Mouse (Mus musculus) liver, embryonic 12.5 days (tissue): ENCODE data around the gene Prps1l3. TPM values are rescaled to one million over a fixed set of nuclear protein-coding genes. Genes with fewer than 3 reads are reported as not detected.
"Not testable (repeated sequence)": the region's sequence is repeated elsewhere in the genome, so short reads cannot be mapped to it uniquely, and the experiment has no call there.

ENCODE experiments used
- ATAC-seq: fragments of 200-750 bp; cut with Nextera tagmentation; 2 replicates; pipeline ENCODE4 v1.8.0; 2017; ENCODE audit warnings: moderate number of reproducible peaks, mild to moderate bottlenecking, moderate library complexity
- H3K27ac ChIP-seq: fragments of 300-500 bp; sonication (generic); 2 replicates; pipeline ENCODE4 v1.5.1; 2016; ENCODE audit warnings: mild to moderate bottlenecking
- H3K27me3 ChIP-seq: fragments of 300-500 bp; sonication (generic); replicated peaks from 2 replicates; pipeline ENCODE4 v1.6.1; 2016; ENCODE audit warnings: mild to moderate bottlenecking, moderate library complexity
- H3K36me3 ChIP-seq: fragments of 300-500 bp; sonication (generic); 2 replicates; pipeline ENCODE4 v1.6.1; 2016; ENCODE audit warnings: mild to moderate bottlenecking, moderate library complexity
- H3K4me1 ChIP-seq: fragments of 300-500 bp; sonication (generic); 2 replicates; pipeline ENCODE4 v1.6.1; 2016
- H3K4me2 ChIP-seq: fragments of 300-500 bp; sonication (generic); 2 replicates; pipeline ENCODE4 v1.6.1; 2016; ENCODE audit warnings: mild to moderate bottlenecking, moderate library complexity
- H3K4me3 ChIP-seq: fragments of 300-500 bp; sonication (generic); 2 replicates; pipeline ENCODE4 v1.5.1; 2016; ENCODE audit warnings: mild to moderate bottlenecking, moderate library complexity
- H3K9ac ChIP-seq: fragments of 300-500 bp; sonication (generic); 2 replicates; pipeline ENCODE4 v1.6.1; 2016; ENCODE audit warnings: mild to moderate bottlenecking, moderate library complexity
- H3K9me3 ChIP-seq: fragments of 300-500 bp; sonication (generic); replicated peaks from 2 replicates; pipeline ENCODE4 v1.6.1; 2016; ENCODE audit warnings: mild to moderate bottlenecking, moderate library complexity
- WGBS: fragments of 180-500 bp; shearing (Covaris S2); methylation state at CpG from one replicate; pipeline ENCODE4 v1.1.7; 2016; ENCODE audit not compliant: insufficient replicate concordance; 5-methylcytosine and 5-hydroxymethylcytosine counted together
- polyA plus RNA-seq: library from polyadenylated mRNA; unstranded; fragments of >200 nt; fragmentation: Nextera tagmentation; extraction: Ambion mirVana; gene quantifications from 2 replicates; pipeline ENCODE4 v1.2.1, GENCODE M21; 2016

The Prps1l3 gene
- polyA plus RNA-seq, 1 experiment from 2014 or later, result 61.7 TPM

GRCm38 (mm10) chr12:57201901-57202300 lies 28.3 kb upstream of the Prps1l3 start:
- H3K4me3 ChIP-seq, result no peak overlapping the region
- ATAC-seq, result no peak
- H3K27ac ChIP-seq, result no peak overlapping the region
- no peaks in the 10 kb centered on the region for H3K9me3 ChIP-seq
- no peaks in the 10 kb centered on the region for H3K36me3 ChIP-seq
- H3K27me3 ChIP-seq, result no peaks in the 10 kb centered on the region
- H3K9ac ChIP-seq, result no peak overlapping the region
- H3K4me1 ChIP-seq, result peaks cover 22% of the 10 kb centered on the region
- 84% methylated on average over 3 of the region's 3 CpGs for WGBS
- H3K4me2 ChIP-seq, result no peak overlapping the region

GRCm38 (mm10) chr12:57204276-57204851 lies 25.8 kb upstream of the Prps1l3 start:
- no peaks in the 10 kb centered on the region for H3K27me3 ChIP-seq
- 70% methylated on average over 4 of the region's 4 CpGs for WGBS
- H3K4me1 ChIP-seq, result peaks cover 9% of the 10 kb centered on the region
- no peak overlapping the region for H3K27ac ChIP-seq
- no peaks in the 10 kb centered on the region for H3K36me3 ChIP-seq
- no peaks in the 10 kb centered on the region for H3K9me3 ChIP-seq
- ATAC-seq, result no peak
- no peak overlapping the region for H3K4me3 ChIP-seq
- H3K4me2 ChIP-seq, result no peak overlapping the region
- H3K9ac ChIP-seq, result no peak overlapping the region

DNA sequence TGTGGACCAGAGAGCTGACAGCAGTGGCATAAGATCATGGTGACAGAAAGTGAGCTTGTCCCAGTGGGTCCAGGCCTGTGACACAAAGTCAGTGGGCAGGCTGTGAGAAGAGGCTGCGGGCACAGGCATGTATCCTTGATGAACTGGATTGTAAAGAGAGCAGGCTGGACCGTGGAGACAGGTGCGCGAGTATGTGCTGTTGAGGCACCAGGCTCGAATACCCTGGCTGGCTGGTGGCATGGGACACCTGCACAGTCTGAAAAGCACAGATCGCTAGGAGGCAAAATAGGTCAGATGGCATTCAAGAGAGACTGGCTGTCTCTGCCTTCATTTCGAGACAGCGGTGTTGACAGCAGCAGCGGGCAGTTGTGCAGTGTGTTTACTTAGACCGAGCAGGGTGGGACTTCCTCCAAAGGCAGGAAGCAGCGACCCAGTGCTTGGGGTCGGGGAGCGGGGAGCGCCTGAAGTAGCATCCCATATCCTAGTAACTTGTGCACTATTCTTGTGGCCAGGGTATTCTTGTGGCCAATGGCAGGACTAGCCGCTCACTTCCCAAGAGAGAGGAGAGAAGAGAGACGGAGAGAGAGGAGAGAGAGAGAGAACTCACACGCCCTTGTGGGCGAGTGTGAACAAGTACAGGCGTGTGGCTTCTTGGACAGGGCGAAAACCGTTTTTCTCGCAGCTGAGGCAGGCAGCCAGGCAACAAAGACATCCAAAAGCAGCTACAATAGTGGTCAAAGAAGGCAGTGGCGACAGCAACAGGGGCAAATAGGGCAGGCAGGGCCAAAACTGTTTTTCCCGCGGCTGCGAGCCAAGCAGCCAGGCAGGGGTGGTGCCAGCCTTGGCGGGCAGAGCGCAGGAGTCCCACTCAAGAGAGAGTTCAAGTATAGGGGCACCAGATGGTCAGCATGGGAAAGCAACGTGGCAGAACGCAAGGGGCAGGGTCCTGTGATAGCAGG lies 18.6 kb upstream of the Prps1l3 start:
- peak overlapping the region; percentile 69 for H3K9ac ChIP-seq
- H3K27ac ChIP-seq, result peak overlapping the region; percentile 38
- no peaks in the 10 kb centered on the region for H3K27me3 ChIP-seq
- peaks cover 13% of the 10 kb centered on the region for H3K4me1 ChIP-seq
- WGBS, result 8% methylated on average over 30 of the region's 30 CpGs
- peak overlapping the region; percentile 68 for H3K4me3 ChIP-seq
- ATAC-seq, result peak; percentile 84
- no peaks in the 10 kb centered on the region for H3K9me3 ChIP-seq
- H3K36me3 ChIP-seq, result no peaks in the 10 kb centered on the region
- H3K4me2 ChIP-seq, result peak overlapping the region; percentile 73

GRCm38 (mm10) chr12:57212463-57212862 lies 17.7 kb upstream of the Prps1l3 start:
- not testable (repeated sequence) for H3K27ac ChIP-seq, H3K27me3 ChIP-seq, H3K4me2 ChIP-seq, H3K36me3 ChIP-seq, ATAC-seq, H3K9me3 ChIP-seq, H3K4me3 ChIP-seq, H3K9ac ChIP-seq
- peaks cover 13% of the 10 kb centered on the region for H3K4me1 ChIP-seq
- 71% methylated on average over 5 of the region's 5 CpGs for WGBS

- Histone ChIP-seq H3K4me3 (no peak overlapping the region), H3K9me3 (no peaks in the 10 kb centered on the region), H3K36me3 (no peaks in the 10 kb centered on the region), H3K27ac (no peak overlapping the region), H3K4me2 (no peak overlapping the region), H3K4me1 (peaks cover 16% of the 10 kb centered on the region), H3K9ac (no peak overlapping the region), H3K27me3 (no peaks in the 10 kb centered on the region)
- 73% methylated on average over 9 of the region's 9 CpGs for WGBS
- no peak for ATAC-seq
Measured at GRCm38 (mm10) chr12:57226411-57226810, 3.8 kb upstream of the Prps1l3 start.

DNA sequence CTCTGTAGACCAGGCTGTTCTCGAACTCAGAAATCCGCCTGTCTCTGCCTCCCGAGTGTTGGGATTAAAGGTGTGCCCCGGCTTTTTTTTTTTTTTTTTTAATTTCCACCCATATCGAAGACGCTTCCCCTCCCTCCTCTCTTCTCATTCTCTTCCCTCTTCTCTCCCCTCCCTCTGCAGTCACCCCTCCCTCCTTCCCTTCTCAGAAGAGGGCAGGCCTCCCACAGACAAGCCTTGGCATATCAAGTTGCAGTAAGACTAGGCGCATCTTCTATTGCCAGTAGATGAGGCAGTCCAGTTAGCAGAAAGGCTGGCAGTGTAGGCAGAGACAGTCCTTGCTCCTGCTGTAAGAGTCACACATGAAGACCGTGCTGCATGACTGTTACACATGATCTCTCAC lies 2.4 kb upstream of the Prps1l3 start:
- no peaks in the 10 kb centered on the region for H3K9me3 ChIP-seq
- peaks cover 24% of the 10 kb centered on the region for H3K4me1 ChIP-seq
- H3K36me3 ChIP-seq, result no peaks in the 10 kb centered on the region
- H3K27ac ChIP-seq, result no peak overlapping the region
- H3K27me3 ChIP-seq, result no peaks in the 10 kb centered on the region
- H3K9ac ChIP-seq, result no peak overlapping the region
- ATAC-seq, result no peak
- H3K4me3 ChIP-seq, result no peak overlapping the region
- 80% methylated on average over 4 of the region's 8 CpGs for WGBS
- no peak overlapping the region for H3K4me2 ChIP-seq

GRCm38 (mm10) chr12:57229703-57230102 lies 509 bp upstream of the Prps1l3 start:
- H3K36me3 ChIP-seq, result peaks cover 3% of the 10 kb centered on the region
- WGBS, result 20% methylated on average over 4 of the region's 4 CpGs
- ATAC-seq, result peak; percentile 48

GRCm38 (mm10) chr12:57231085-57231875 lies 1.1 kb downstream of the Prps1l3 start:
- Histone ChIP-seq H3K9me3 (no peaks in the 10 kb centered on the region), H3K4me3 (peak overlapping the region; percentile 86), H3K36me3 (peaks cover 14% of the 10 kb centered on the region), H3K27ac (peak overlapping the region; percentile 96), H3K4me2 (peak overlapping the region; percentile 88), H3K27me3 (no peaks in the 10 kb centered on the region), H3K4me1 (peaks cover 33% of the 10 kb centered on the region), H3K9ac (peak overlapping the region; percentile 92)
- 27% methylated on average over 14 of the region's 14 CpGs for WGBS
- peak; percentile 43 for ATAC-seq

More at GRCm38 (mm10) chr12:57229703-57230102, 509 bp upstream of the Prps1l3 start:
- Histone ChIP-seq H3K4me1 (peaks cover 31% of the 10 kb centered on the region), H3K27me3 (no peaks in the 10 kb centered on the region), H3K4me2 (peak overlapping the region; percentile 88), H3K27ac (peak overlapping the region; percentile 96), H3K9ac (peak overlapping the region; percentile 92), H3K9me3 (no peaks in the 10 kb centered on the region), H3K4me3 (peak overlapping the region; percentile 86)

DNA sequence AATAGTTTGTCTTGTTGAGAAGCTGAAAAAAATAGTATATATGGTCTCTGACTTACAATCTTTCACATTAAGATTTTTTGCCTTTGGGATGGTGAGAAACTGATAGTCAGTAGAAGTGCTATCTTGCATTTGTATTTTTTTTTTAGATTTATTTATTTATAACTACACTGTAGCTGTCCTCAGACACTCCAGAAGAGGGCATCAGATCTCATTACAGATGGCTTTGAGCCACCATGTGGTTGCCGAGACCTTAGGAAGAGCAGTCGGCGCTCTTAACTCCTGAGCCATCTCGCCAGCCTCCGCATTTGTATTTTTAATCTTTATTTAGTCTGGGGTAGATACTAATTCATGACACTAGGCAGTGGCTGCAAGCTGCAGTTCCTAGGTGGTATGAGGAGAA lies 3.2 kb downstream of the Prps1l3 start:
- 46% methylated on average over 5 of the region's 5 CpGs for WGBS
- no peak for ATAC-seq
- Histone ChIP-seq H3K27me3 (no peaks in the 10 kb centered on the region), H3K36me3 (peaks cover 28% of the 10 kb centered on the region), H3K4me2 (peak overlapping the region; percentile 46), H3K4me1 (peaks cover 36% of the 10 kb centered on the region), H3K4me3 (no peak overlapping the region), H3K27ac (no peak overlapping the region), H3K9ac (no peak overlapping the region), H3K9me3 (no peaks in the 10 kb centered on the region)

GRCm38 (mm10) chr12:57243671-57244495 lies 13.7 kb downstream of the Prps1l3 start:
- H3K4me2 ChIP-seq, result no peak overlapping the region
- H3K27ac ChIP-seq, result no peak overlapping the region
- H3K27me3 ChIP-seq, result no peaks in the 10 kb centered on the region
- peaks cover 39% of the 10 kb centered on the region for H3K36me3 ChIP-seq
- H3K9me3 ChIP-seq, result no peaks in the 10 kb centered on the region
- 76% methylated on average over 5 of the region's 5 CpGs for WGBS
- H3K4me1 ChIP-seq, result peaks cover 11% of the 10 kb centered on the region
- H3K9ac ChIP-seq, result no peak overlapping the region
- ATAC-seq, result peak; percentile 74
- H3K4me3 ChIP-seq, result no peak overlapping the region

- H3K4me1 ChIP-seq, result no peaks in the 10 kb centered on the region
- H3K9ac ChIP-seq, result no peak overlapping the region
- no peaks in the 10 kb centered on the region for H3K36me3 ChIP-seq
- no peaks in the 10 kb centered on the region for H3K27me3 ChIP-seq
- H3K4me2 ChIP-seq, result no peak overlapping the region
- no peak for ATAC-seq
- no peak overlapping the region for H3K4me3 ChIP-seq
- H3K9me3 ChIP-seq, result no peaks in the 10 kb centered on the region
- WGBS, result 32% methylated on average over 2 of the region's 2 CpGs
- H3K27ac ChIP-seq, result no peak overlapping the region
Measured at GRCm38 (mm10) chr12:57258572-57258971, 28.4 kb downstream of the Prps1l3 start.
